Mouse (Mus musculus): ENCODE results near the gene Yipf6. TPM values are rescaled to one million over a fixed set of nuclear protein-coding genes. Genes with fewer than 3 reads are reported as not detected.

Yipf6 gene
- 22.0 and 23.6 TPM in 2 replicates for polyA plus RNA-seq (2012; rRNA removed)

- Histone ChIP-seq H3K27me3 (ENCODE audit: control insufficient read depth, insufficient read depth, low read length) (no peaks in the 10 kb centered on the region), H3K4me1 (ENCODE audit: control insufficient read depth, insufficient read depth, low read length) (peaks cover 2% of the 10 kb centered on the region; the same call in 1 of the 2 replicates), H3K4me3 (replicated peaks; ENCODE audit: insufficient read depth, low read depth, low read length) (peak within 1 kb of the TSS; percentile 80), H3K27ac (ENCODE audit: insufficient read depth, low read length) (0 out of 2 replicates have a peak within 1 kb of the TSS, but pooled peaks have one; percentile 56)
- 66% methylated on average over 3 of the region's 3 CpGs for WGBS
- DNase-seq, result peak in 1 of 2 experiments; percentile 8
- TF ChIP-seq POLR2A (IDR thresholded peaks at IDR 0.05; ENCODE audit: borderline replicate concordance, insufficient read depth, low read length) (no peak), CTCF (IDR thresholded peaks at IDR 0.05; ENCODE audit: borderline replicate concordance, insufficient read depth, low read depth, low read length) (no peak)
These were observed at the start of gene Yipf6 for GRCm38 (mm10) chrX:98936101-98936500. Gene Yipf6 (plus strand): TSS chrX:98936316.

GRCm38 (mm10) chrX:98890072-98890405, 46.1 kb upstream of the Yipf6 start:
- DNase-seq, result no peak

GRCm38 (mm10) chrX:98890406-98891116, 45.6 kb upstream of the Yipf6 start, which contains the start of gene Ophn1:
Gene Ophn1 (minus strand): TSS chrX:98891025.
- peak; percentile 77 to 79 for DNase-seq
- no peaks in the 10 kb centered on the region for H3K27me3 ChIP-seq (ENCODE audit: control insufficient read depth, insufficient read depth, low read length)
- H3K4me1 ChIP-seq (ENCODE audit: control insufficient read depth, insufficient read depth, low read length), result 0 out of 2 replicates have a peak, but pooled peaks cover 4% of the 10 kb centered on the region
- 7% methylated on average over 47 of the region's 48 CpGs for whole genome bisulfite sequencing
- peak within 1 kb of the TSS; percentile 75 for H3K4me3 ChIP-seq (replicated peaks; ENCODE audit: insufficient read depth, low read depth, low read length)
- TF ChIP-seq CTCF (IDR thresholded peaks at IDR 0.05; ENCODE audit: borderline replicate concordance, insufficient read depth, low read depth, low read length) (no peak), POLR2A (IDR thresholded peaks at IDR 0.05; ENCODE audit: borderline replicate concordance, insufficient read depth, low read length) (0 out of 2 replicates have a peak, but pooled peaks have one; percentile 5)
- H3K27ac ChIP-seq (ENCODE audit: insufficient read depth, low read length), result peak within 1 kb of the TSS; percentile 57

More at GRCm38 (mm10) chrX:98890072-98890405, 46.1 kb upstream of the Yipf6 start:
- 0 out of 2 replicates have a peak, but pooled peaks cover 4% of the 10 kb centered on the region for H3K4me1 ChIP-seq (ENCODE audit: control insufficient read depth, insufficient read depth, low read length)
- no peak for TF ChIP-seq POLR2A (IDR thresholded peaks at IDR 0.05; ENCODE audit: borderline replicate concordance, insufficient read depth, low read length)
- no peak for TF ChIP-seq CTCF (IDR thresholded peaks at IDR 0.05; ENCODE audit: borderline replicate concordance, insufficient read depth, low read depth, low read length)
- H3K27ac ChIP-seq (ENCODE audit: insufficient read depth, low read length), result peak overlapping the region; percentile 57; the same call in 1 of the 2 replicates
- WGBS, result 7% methylated on average over 14 of the region's 14 CpGs
- peak overlapping the region; percentile 75 for H3K4me3 ChIP-seq (replicated peaks; ENCODE audit: insufficient read depth, low read depth, low read length)
- no peaks in the 10 kb centered on the region for H3K27me3 ChIP-seq (ENCODE audit: control insufficient read depth, insufficient read depth, low read length)

- Histone ChIP-seq H3K4me1 (ENCODE audit: control insufficient read depth, insufficient read depth, low read length) (no peaks in the 10 kb centered on the region), H3K27me3 (ENCODE audit: control insufficient read depth, insufficient read depth, low read length) (no peaks in the 10 kb centered on the region), H3K4me3 (replicated peaks; ENCODE audit: insufficient read depth, low read depth, low read length) (no peak overlapping the region), H3K27ac (ENCODE audit: insufficient read depth, low read length) (no peak overlapping the region)
- TF ChIP-seq POLR2A (IDR thresholded peaks at IDR 0.05; ENCODE audit: borderline replicate concordance, insufficient read depth, low read length) (no peak), CTCF (IDR thresholded peaks at IDR 0.05; ENCODE audit: borderline replicate concordance, insufficient read depth, low read depth, low read length) (no peak)
- WGBS, result 21% methylated on average over 3 of the region's 3 CpGs
- DNase-seq, result peak; percentile 42 to 47
These were observed 37.8 kb upstream of the Yipf6 start for GRCm38 (mm10) chrX:98898307-98898706.

- Histone ChIP-seq H3K4me1 (ENCODE audit: control insufficient read depth, insufficient read depth, low read length) (no peaks in the 10 kb centered on the region), H3K27me3 (ENCODE audit: control insufficient read depth, insufficient read depth, low read length) (no peaks in the 10 kb centered on the region), H3K4me3 (replicated peaks; ENCODE audit: insufficient read depth, low read depth, low read length) (no peak overlapping the region), H3K27ac (ENCODE audit: insufficient read depth, low read length) (no peak overlapping the region)
- no peak for DNase-seq
- TF ChIP-seq POLR2A (IDR thresholded peaks at IDR 0.05; ENCODE audit: borderline replicate concordance, insufficient read depth, low read length) (no peak), CTCF (IDR thresholded peaks at IDR 0.05; ENCODE audit: borderline replicate concordance, insufficient read depth, low read depth, low read length) (no peak)
- 69% methylated on average over 6 of the region's 6 CpGs for WGBS
These were observed 31.9 kb upstream of the Yipf6 start for GRCm38 (mm10) chrX:98904226-98904625.

DNA sequence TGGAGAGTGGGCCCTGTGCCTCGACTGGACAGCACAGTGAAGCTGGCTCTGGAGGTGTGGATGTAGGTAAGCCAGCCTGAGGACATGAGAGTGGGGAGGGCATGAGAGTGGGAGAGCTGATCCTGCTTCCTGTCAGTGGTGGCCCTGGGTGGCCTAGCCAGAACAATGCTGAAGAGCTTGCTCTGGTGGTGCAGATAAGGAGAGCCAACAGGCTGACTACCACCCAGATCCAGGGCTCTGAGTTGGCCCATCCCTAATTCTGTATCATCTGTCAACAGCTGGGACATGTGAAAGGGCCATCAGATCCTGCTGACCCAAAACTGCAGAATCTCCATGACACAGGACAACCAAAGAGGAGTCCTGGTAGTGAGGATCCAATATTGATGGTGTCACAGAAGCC, 27.2 kb upstream of the Yipf6 start:
- no peak overlapping the region for H3K4me3 ChIP-seq (replicated peaks; ENCODE audit: insufficient read depth, low read depth, low read length)
- DNase-seq, result no peak
- WGBS, result 43% methylated on average over 1 of the region's 1 CpGs
- no peaks in the 10 kb centered on the region for H3K4me1 ChIP-seq (ENCODE audit: control insufficient read depth, insufficient read depth, low read length)
- H3K27me3 ChIP-seq (ENCODE audit: control insufficient read depth, insufficient read depth, low read length), result no peaks in the 10 kb centered on the region
- H3K27ac ChIP-seq (ENCODE audit: insufficient read depth, low read length), result no peak overlapping the region
- no peak for TF ChIP-seq POLR2A (IDR thresholded peaks at IDR 0.05; ENCODE audit: borderline replicate concordance, insufficient read depth, low read length)
- TF ChIP-seq CTCF (IDR thresholded peaks at IDR 0.05; ENCODE audit: borderline replicate concordance, insufficient read depth, low read depth, low read length), result no peak

- Histone ChIP-seq H3K4me1 (ENCODE audit: control insufficient read depth, insufficient read depth, low read length) (no peaks in the 10 kb centered on the region), H3K27me3 (ENCODE audit: control insufficient read depth, insufficient read depth, low read length) (no peaks in the 10 kb centered on the region), H3K27ac (ENCODE audit: insufficient read depth, low read length) (no peak overlapping the region), H3K4me3 (replicated peaks; ENCODE audit: insufficient read depth, low read depth, low read length) (no peak overlapping the region)
- 15% methylated on average over 6 of the region's 6 CpGs for WGBS
- TF ChIP-seq CTCF (IDR thresholded peaks at IDR 0.05; ENCODE audit: borderline replicate concordance, insufficient read depth, low read depth, low read length) (peak; percentile 31; the same call in 1 of the 2 replicates), POLR2A (IDR thresholded peaks at IDR 0.05; ENCODE audit: borderline replicate concordance, insufficient read depth, low read length) (no peak)
- DNase-seq, result peak in 1 of 2 experiments; percentile 25
These were observed 16.7 kb upstream of the Yipf6 start for GRCm38 (mm10) chrX:98919423-98919822.

All from cerebellum, adult 2 months (tissue).